Mouse (Mus musculus) forebrain, postnatal 0 days (tissue): ENCODE results near the gene Tnxb. TPM values are rescaled to one million over a fixed set of nuclear protein-coding genes. Genes with fewer than 3 reads are reported as not detected.
"Not testable (repeated sequence)": the region's sequence is repeated elsewhere in the genome, so short reads cannot be mapped to it uniquely, and the experiment has no call there.

Experiments used
- ATAC-seq: fragments of 200-750 bp; cut with Nextera tagmentation; 2 replicates; pipeline ENCODE4 v1.8.0; 2017; ENCODE audit warnings: mild to moderate bottlenecking, moderate library complexity
- DNase-seq: peaks from one replicate; pipeline ENCODE4 v3.0.0-alpha.2; 2015
- H3K27ac ChIP-seq: fragments of 300-500 bp; sonication (generic); 2 replicates; pipeline ENCODE4 v1.5.1; 2014; ENCODE audit warnings: low read depth, mild to moderate bottlenecking, antibody characterized with exemption, low read length, moderate library complexity, mixed read lengths
- H3K27me3 ChIP-seq: fragments of 300-500 bp; sonication (generic); 2 replicates; pipeline ENCODE4 v1.6.1; 2014; ENCODE audit warnings: mild to moderate bottlenecking, low read length, mixed read lengths; ENCODE audit not compliant: insufficient read depth
- H3K36me3 ChIP-seq: fragments of 300-500 bp; sonication (generic); 2 replicates; pipeline ENCODE4 v1.6.1; 2014; ENCODE audit warnings: mild to moderate bottlenecking, moderate library complexity; ENCODE audit not compliant: insufficient read depth
- H3K4me1 ChIP-seq: fragments of 300-500 bp; sonication (generic); 2 replicates; pipeline ENCODE4 v1.6.1; 2014; ENCODE audit warnings: antibody characterized with exemption; ENCODE audit not compliant: insufficient read depth
- H3K4me2 ChIP-seq: fragments of 300-500 bp; sonication (generic); 2 replicates; pipeline ENCODE4 v1.6.1; 2014; ENCODE audit warnings: low read depth, mild to moderate bottlenecking, moderate library complexity
- H3K4me3 ChIP-seq: fragments of 300-500 bp; sonication (generic); 2 replicates; pipeline ENCODE4 v1.5.1; 2014; ENCODE audit warnings: low read depth, low read length, mixed read lengths
- H3K9ac ChIP-seq: fragments of 300-500 bp; sonication (generic); 2 replicates; pipeline ENCODE4 v1.6.1; 2014; ENCODE audit warnings: mild to moderate bottlenecking
- H3K9me3 ChIP-seq: fragments of 300-500 bp; sonication (generic); 2 replicates; pipeline ENCODE4 v1.6.1; 2016; ENCODE audit warnings: low read length
- CTCF ChIP-seq: sonication (generic); IDR thresholded peaks from 2 replicates; pipeline ENCODE4 v1.5.1; 2016; ENCODE audit warnings: antibody characterized with exemption, control low read depth, low read depth
- WGBS: fragments of 180-500 bp; shearing (Covaris S2); extraction: QIAGEN DNeasy Blood & Tissue Kit; methylation state at CpG from one replicate; pipeline ENCODE4 v1.1.7; 2014; 5-methylcytosine and 5-hydroxymethylcytosine counted together
- polyA plus RNA-seq: library from polyadenylated mRNA; unstranded; fragments of >200 nt; fragmentation: Nextera tagmentation; extraction: Ambion mirVana; gene quantifications from 2 replicates; pipeline ENCODE4 v1.2.1, GENCODE M21; 2015
- total RNA-seq: library from RNA; depleted of rRNA; stranded (reverse); fragments of >200 nt; gene quantifications from 2 replicates; pipeline ENCODE4 v1.2.3, GENCODE M21; 2014

Gene Tnxb
- total and polyA plus RNA-seq, 2 experiments from 2014 or later: 0.16 to 1.7 TPM

- Histone ChIP-seq H3K4me2 (no peak overlapping the region), H3K9ac (no peak overlapping the region), H3K9me3 (no peaks in the 10 kb centered on the region), H3K36me3 (no peaks in the 10 kb centered on the region), H3K27me3 (no peaks in the 10 kb centered on the region), H3K27ac (no peak overlapping the region), H3K4me1 (no peaks in the 10 kb centered on the region), H3K4me3 (no peak overlapping the region)
- DNase-seq (no peak), ATAC-seq (no peak)
- WGBS: 78% methylated on average over 11 of the region's 11 CpGs
- TF ChIP-seq CTCF: no peak
Observed at GRCm38 (mm10) chr17:34717401-34717800, 47.1 kb downstream of the Tnxb start.

GRCm38 (mm10) chr17:34719886-34720285, 49.6 kb downstream of the Tnxb start:
- not testable (repeated sequence) for H3K9me3 ChIP-seq, H3K4me1 ChIP-seq, H3K9ac ChIP-seq, H3K4me3 ChIP-seq, DNase-seq, H3K36me3 ChIP-seq, H3K27me3 ChIP-seq, H3K27ac ChIP-seq, H3K4me2 ChIP-seq, ATAC-seq
- WGBS: 63% methylated on average over 7 of the region's 8 CpGs

- not testable (repeated sequence) for H3K9ac ChIP-seq, H3K27me3 ChIP-seq, H3K4me3 ChIP-seq, H3K36me3 ChIP-seq, H3K4me1 ChIP-seq, H3K9me3 ChIP-seq, H3K4me2 ChIP-seq, H3K27ac ChIP-seq, DNase-seq, ATAC-seq
- WGBS: 93% methylated on average over 2 of the region's 4 CpGs
Observed at GRCm38 (mm10) chr17:34722238-34722637, 51.9 kb downstream of the Tnxb start.

- H3K36me3 ChIP-seq: no peaks in the 10 kb centered on the region
- H3K27me3 ChIP-seq: no peaks in the 10 kb centered on the region
- ATAC-seq (no peak), DNase-seq (no peak)
- peak; percentile 40 for TF ChIP-seq CTCF
- H3K9me3 ChIP-seq: no peaks in the 10 kb centered on the region
- 91% methylated on average over 4 of the region's 4 CpGs for WGBS
- no peaks in the 10 kb centered on the region for H3K4me1 ChIP-seq
- no peak overlapping the region for H3K4me2 ChIP-seq
- no peak overlapping the region for H3K4me3 ChIP-seq
- H3K9ac ChIP-seq: no peak overlapping the region
- H3K27ac ChIP-seq: no peak overlapping the region
Observed at GRCm38 (mm10) chr17:34723066-34723465, 52.7 kb downstream of the Tnxb start.

- Histone ChIP-seq H3K27ac (no peak overlapping the region), H3K4me1 (no peaks in the 10 kb centered on the region), H3K9ac (no peak overlapping the region), H3K4me2 (no peak overlapping the region), H3K4me3 (no peak overlapping the region), H3K27me3 (no peaks in the 10 kb centered on the region), H3K9me3 (no peaks in the 10 kb centered on the region), H3K36me3 (no peaks in the 10 kb centered on the region)
- 90% methylated on average over 2 of the region's 2 CpGs for WGBS
- ATAC-seq (no peak), DNase-seq (no peak)
- TF ChIP-seq CTCF: no peak
Observed at GRCm38 (mm10) chr17:34727887-34728286, 57.6 kb downstream of the Tnxb start.

GRCm38 (mm10) chr17:34729155-34729554, 58.8 kb downstream of the Tnxb start:
- not testable (repeated sequence) for ATAC-seq, DNase-seq, H3K27me3 ChIP-seq, H3K27ac ChIP-seq, H3K9ac ChIP-seq, H3K4me3 ChIP-seq, H3K4me1 ChIP-seq, H3K9me3 ChIP-seq, H3K4me2 ChIP-seq, H3K36me3 ChIP-seq
- WGBS: 84% methylated on average over 11 of the region's 11 CpGs

GRCm38 (mm10) chr17:34729779-34730553, 59.6 kb downstream of the Tnxb start:
- H3K36me3 ChIP-seq, H3K9me3 ChIP-seq, H3K27me3 ChIP-seq, H3K4me1 ChIP-seq, H3K4me3 ChIP-seq, H3K4me2 ChIP-seq, ATAC-seq, H3K27ac ChIP-seq, DNase-seq, H3K9ac ChIP-seq: not testable (repeated sequence)
- 81% methylated on average over 12 of the region's 12 CpGs for WGBS

- not testable (repeated sequence) for H3K36me3 ChIP-seq, H3K27ac ChIP-seq, H3K4me2 ChIP-seq, H3K9ac ChIP-seq, H3K9me3 ChIP-seq, H3K4me1 ChIP-seq, DNase-seq, H3K27me3 ChIP-seq, H3K4me3 ChIP-seq, ATAC-seq
- 83% methylated on average over 5 of the region's 5 CpGs for WGBS
Observed at GRCm38 (mm10) chr17:34737466-34737865, 67.1 kb downstream of the Tnxb start.

GRCm38 (mm10) chr17:34739708-34740107, 69.4 kb downstream of the Tnxb start:
- DNase-seq: not testable (repeated sequence)

More at GRCm38 (mm10) chr17:34739708-34740107, 69.4 kb downstream of the Tnxb start:
- WGBS: 89% methylated on average over 7 of the region's 7 CpGs
- H3K4me3 ChIP-seq, H3K27ac ChIP-seq, H3K36me3 ChIP-seq, H3K4me1 ChIP-seq, H3K9me3 ChIP-seq, H3K9ac ChIP-seq, ATAC-seq, H3K4me2 ChIP-seq, H3K27me3 ChIP-seq: not testable (repeated sequence)
